Mouse (Mus musculus) neural tube, embryonic 13.5 days (tissue): ENCODE results near the gene Gnb4. TPM values are rescaled to one million over a fixed set of nuclear protein-coding genes. Genes with fewer than 3 reads are reported as not detected.

Source experiments
- ATAC-seq: fragments of 200-750 bp; cut with Nextera tagmentation; 2 replicates; pipeline ENCODE4 v1.8.0; 2017; ENCODE audit warnings: low read depth, mild to moderate bottlenecking, moderate TSS enrichment, moderate library complexity
- H3K27ac ChIP-seq: fragments of 300-500 bp; sonication (generic); replicated peaks from 2 replicates; pipeline ENCODE4 v1.5.1; 2015; ENCODE audit warnings: moderate library complexity, mild to moderate bottlenecking, inconsistent platforms
- H3K27me3 ChIP-seq: fragments of 300-500 bp; sonication (generic); 2 replicates; pipeline ENCODE4 v1.6.1; 2015; ENCODE audit warnings: mild to moderate bottlenecking, inconsistent platforms
- H3K36me3 ChIP-seq: fragments of 300-500 bp; sonication (generic); 2 replicates; pipeline ENCODE4 v1.6.1; 2015; ENCODE audit warnings: mild to moderate bottlenecking, inconsistent platforms
- H3K4me1 ChIP-seq: fragments of 300-500 bp; sonication (generic); replicated peaks from 2 replicates; pipeline ENCODE4 v1.6.1; 2015; ENCODE audit warnings: inconsistent platforms
- H3K4me2 ChIP-seq: fragments of 300-500 bp; sonication (generic); 2 replicates; pipeline ENCODE4 v1.6.1; 2015; ENCODE audit warnings: inconsistent platforms, mild to moderate bottlenecking, moderate library complexity
- H3K4me3 ChIP-seq: fragments of 300-500 bp; sonication (generic); 2 replicates; pipeline ENCODE4 v1.5.1; 2015; ENCODE audit warnings: mild to moderate bottlenecking, inconsistent platforms
- H3K9ac ChIP-seq: fragments of 300-500 bp; sonication (generic); 2 replicates; pipeline ENCODE4 v1.6.1; 2015; ENCODE audit warnings: moderate library complexity, mild to moderate bottlenecking, inconsistent platforms
- H3K9me3 ChIP-seq: fragments of 300-500 bp; sonication (generic); 2 replicates; pipeline ENCODE4 v1.6.1; 2016; ENCODE audit warnings: inconsistent platforms
- WGBS: fragments of 180-500 bp; shearing (Covaris S2); methylation state at CpG from one replicate; pipeline ENCODE4 v1.1.7; 2015; 5-methylcytosine and 5-hydroxymethylcytosine counted together
- polyA plus RNA-seq: library from polyadenylated mRNA; unstranded; fragments of >200 nt; fragmentation: Nextera tagmentation; extraction: Ambion mirVana; gene quantifications from 2 replicates; pipeline ENCODE4 v1.2.1, GENCODE M21; 2015

Gene Gnb4
- polyA plus RNA-seq, 1 experiment from 2014 or later: 90.2 TPM

- no peaks in the 10 kb centered on the region for H3K4me1 ChIP-seq
- peaks cover 74% of the 10 kb centered on the region for H3K36me3 ChIP-seq
Measured at GRCm38 (mm10) chr3:32563401-32563800, 53.0 kb downstream of the Gnb4 start.

GRCm38 (mm10) chr3:32553061-32553460, 63.3 kb downstream of the Gnb4 start:
- ATAC-seq: no peak
- Histone ChIP-seq H3K9me3 (no peaks in the 10 kb centered on the region), H3K27me3 (no peaks in the 10 kb centered on the region), H3K36me3 (peaks cover 53% of the 10 kb centered on the region), H3K4me2 (no peak overlapping the region), H3K4me1 (no peaks in the 10 kb centered on the region), H3K9ac (no peak overlapping the region), H3K27ac (no peak overlapping the region), H3K4me3 (no peak overlapping the region)
- WGBS: 84% methylated on average over 1 of the region's 1 CpGs

More at GRCm38 (mm10) chr3:32563401-32563800, 53.0 kb downstream of the Gnb4 start:
- no peak for ATAC-seq
- no peak overlapping the region for H3K27ac ChIP-seq
- WGBS: 93% methylated on average over 6 of the region's 6 CpGs
- H3K9me3 ChIP-seq: no peaks in the 10 kb centered on the region
- no peak overlapping the region for H3K4me2 ChIP-seq
- no peaks in the 10 kb centered on the region for H3K27me3 ChIP-seq
- H3K9ac ChIP-seq: no peak overlapping the region
- H3K4me3 ChIP-seq: no peak overlapping the region

- ATAC-seq: no peak
- Histone ChIP-seq H3K36me3 (peaks cover 68% of the 10 kb centered on the region), H3K27me3 (no peaks in the 10 kb centered on the region), H3K4me2 (no peak overlapping the region), H3K27ac (no peak overlapping the region), H3K4me3 (no peak overlapping the region), H3K9ac (no peak overlapping the region), H3K9me3 (no peaks in the 10 kb centered on the region), H3K4me1 (no peaks in the 10 kb centered on the region)
- WGBS: 91% methylated on average over 5 of the region's 5 CpGs
Measured at GRCm38 (mm10) chr3:32538091-32538490, 78.3 kb downstream of the Gnb4 start.

GRCm38 (mm10) chr3:32537556-32537955, 78.8 kb downstream of the Gnb4 start:
- Histone ChIP-seq H3K27me3 (no peaks in the 10 kb centered on the region), H3K27ac (no peak overlapping the region), H3K4me2 (no peak overlapping the region), H3K9me3 (no peaks in the 10 kb centered on the region), H3K4me3 (no peak overlapping the region), H3K36me3 (peaks cover 66% of the 10 kb centered on the region), H3K9ac (no peak overlapping the region), H3K4me1 (no peaks in the 10 kb centered on the region)
- ATAC-seq: no peak
- WGBS: 35% methylated on average over 1 of the region's 1 CpGs

- Histone ChIP-seq H3K4me3 (no peak overlapping the region), H3K4me2 (no peak overlapping the region), H3K9me3 (no peaks in the 10 kb centered on the region), H3K9ac (no peak overlapping the region), H3K27ac (no peak overlapping the region), H3K4me1 (0 out of 2 replicates have a peak, but pooled peaks cover 5% of the 10 kb centered on the region), H3K36me3 (peaks cover 62% of the 10 kb centered on the region), H3K27me3 (no peaks in the 10 kb centered on the region)
- WGBS: 88% methylated on average over 1 of the region's 1 CpGs
- ATAC-seq: no peak
Measured at GRCm38 (mm10) chr3:32535692-32536091, 80.7 kb downstream of the Gnb4 start.

Other genes starting within 250 kb of the Gnb4 start
- gene Pik3ca, start 218.9 kb downstream of the Gnb4 start, polyA plus RNA-seq: 11.8 and 14.5 TPM in 2 replicates
- 0.11 and 0.17 TPM in 2 replicates for gene Kcnmb3, start 124.4 kb downstream of the Gnb4 start, polyA plus RNA-seq
- 37.5 and 42.7 TPM in 2 replicates for gene Zfp639, start 106.3 kb downstream of the Gnb4 start, polyA plus RNA-seq
- 36.3 and 46.0 TPM in 2 replicates for gene Mfn1, start 87.1 kb downstream of the Gnb4 start, polyA plus RNA-seq
- gene Actl6a, start 89.7 kb upstream of the Gnb4 start, polyA plus RNA-seq: 94.3 and 96.2 TPM in 2 replicates
- gene Ndufb5, start 120.4 kb upstream of the Gnb4 start, polyA plus RNA-seq: 337 and 354 TPM in 2 replicates
- 33.3 and 35.4 TPM in 2 replicates for gene Mrpl47, start 121.0 kb upstream of the Gnb4 start, polyA plus RNA-seq
- 8.1 and 14.2 TPM in 2 replicates for gene Usp13, start 201.0 kb upstream of the Gnb4 start, polyA plus RNA-seq